In genomic region chr11:61023416-61024200, GRCm38 (mm10) we compare ENCODE assay signal across 8 mouse cellular contexts. TPM values are rescaled to one million over a fixed set of nuclear protein-coding genes. Genes with fewer than 3 reads are reported as not detected.
DNase-seq lines count a peak whose midpoint lies in the region; ATAC-seq and TF ChIP-seq lines count a peak whose summit lies in the region.
"Had no signal": no experiment of that assay in that cellular context is flagged by ENCODE, and none has a peak within 500 bp of the region (broad histone marks: within the 10 kb centered on the region; RNA-seq: fewer than 3 reads in every experiment).

No protein-coding gene starts in this region.

- TF ChIP-seq POLR2A in lung, adult 2 months (IDR thresholded peaks at IDR 0.05; ENCODE audit: borderline replicate concordance, extremely low read depth, low read depth, low read length): no peak

- peak overlapping the region; percentile 94 for H3K4me2 ChIP-seq in lung, embryonic 15.5 days
- H3K4me2 ChIP-seq in embryonic facial prominence, embryonic 12.5 days (replicated peaks): peak overlapping the region; percentile 99
- peak overlapping the region; percentile 95; the same call in 1 of the 2 replicates for H3K4me2 ChIP-seq in intestine, embryonic 15.5 days (replicated peaks)
- H3K4me2 ChIP-seq in stomach, embryonic 16.5 days (ENCODE audit: low read depth, low read length): no peak overlapping the region; the same call in 1 of the 2 replicates

- H3K36me3 ChIP-seq in lung, embryonic 15.5 days: no peaks in the 10 kb centered on the region
- no peaks in the 10 kb centered on the region for H3K36me3 ChIP-seq in embryonic facial prominence, embryonic 12.5 days
- no peaks in the 10 kb centered on the region for H3K36me3 ChIP-seq in intestine, embryonic 15.5 days
- H3K36me3 ChIP-seq in stomach, embryonic 16.5 days (ENCODE audit: control insufficient read depth, insufficient read depth, low read length): no peaks in the 10 kb centered on the region

- peaks cover 15% of the 10 kb centered on the region; the same call in 1 of the 2 replicates for H3K4me1 ChIP-seq in lung, embryonic 15.5 days
- no peaks in the 10 kb centered on the region for H3K4me1 ChIP-seq in lung, adult 2 months (ENCODE audit: control insufficient read depth, insufficient read depth, low read length)
- peaks cover 23% of the 10 kb centered on the region for H3K4me1 ChIP-seq in embryonic facial prominence, embryonic 12.5 days
- peaks cover 17% of the 10 kb centered on the region; the same call in 1 of the 2 replicates for H3K4me1 ChIP-seq in intestine, embryonic 15.5 days (replicated peaks)
- peaks cover 3% of the 10 kb centered on the region; the same call in 1 of the 2 replicates for H3K4me1 ChIP-seq in stomach, embryonic 16.5 days (ENCODE audit: control insufficient read depth, insufficient read depth, low read length)

- H3K27me3 ChIP-seq in lung, embryonic 15.5 days: peaks cover 73% of the 10 kb centered on the region
- H3K27me3 ChIP-seq in embryonic facial prominence, embryonic 12.5 days: peaks cover 67% of the 10 kb centered on the region
- H3K27me3 ChIP-seq in intestine, embryonic 15.5 days (replicated peaks): peaks cover 63% of the 10 kb centered on the region
- H3K27me3 ChIP-seq in stomach, embryonic 16.5 days (ENCODE audit: control insufficient read depth, insufficient read depth, low read length): peaks cover 56% of the 10 kb centered on the region

- no peak for ATAC-seq in lung, embryonic 15.5 days (ENCODE audit: borderline replicate concordance, extremely low read depth, low FRiP score, low TSS enrichment)
- no peak for ATAC-seq in embryonic facial prominence, embryonic 12.5 days (ENCODE audit: insufficient number of reproducible peaks, insufficient read depth, low FRiP score, low TSS enrichment)
- no peak for ATAC-seq in intestine, embryonic 15.5 days
- ATAC-seq in stomach, embryonic 16.5 days (ENCODE audit: insufficient read depth, low FRiP score): no peak

- peak overlapping the region; percentile 50; the same call in 1 of the 2 replicates for H3K4me3 ChIP-seq in lung, embryonic 15.5 days
- no peak overlapping the region for H3K4me3 ChIP-seq in lung, adult 2 months (replicated peaks; ENCODE audit: extremely low read depth, low read depth, low read length)
- H3K4me3 ChIP-seq in embryonic facial prominence, embryonic 12.5 days: peak overlapping the region; percentile 60
- H3K4me3 ChIP-seq in intestine, embryonic 15.5 days (replicated peaks): peak overlapping the region; percentile 52
- H3K4me3 ChIP-seq in stomach, embryonic 16.5 days (replicated peaks; ENCODE audit: low read length): peak overlapping the region; percentile 51

- H3K27ac ChIP-seq in lung, embryonic 15.5 days: no peak overlapping the region
- no peak overlapping the region for H3K27ac ChIP-seq in embryonic facial prominence, embryonic 12.5 days
- no peak overlapping the region for H3K27ac ChIP-seq in intestine, embryonic 15.5 days
- H3K27ac ChIP-seq in stomach, embryonic 16.5 days (ENCODE audit: low read length): no peak overlapping the region

- WGBS in lung, embryonic 15.5 days: 45% methylated on average over 9 of the region's 9 CpGs
- WGBS in lung, adult 2 months: 49% methylated on average over 9 of the region's 9 CpGs
- WGBS in embryonic facial prominence, embryonic 12.5 days: 50% methylated on average over 9 of the region's 9 CpGs
- 55% methylated on average over 9 of the region's 9 CpGs for WGBS in intestine, embryonic 15.5 days
- 52% methylated on average over 9 of the region's 9 CpGs for WGBS in stomach, embryonic 16.5 days

- no peak overlapping the region for H3K9ac ChIP-seq in lung, embryonic 15.5 days
- no peak overlapping the region for H3K9ac ChIP-seq in embryonic facial prominence, embryonic 12.5 days
- 0 out of 2 replicates have a peak overlapping the region, but pooled peaks have one; percentile 34 for H3K9ac ChIP-seq in intestine, embryonic 15.5 days
- no peak overlapping the region for H3K9ac ChIP-seq in stomach, embryonic 16.5 days (ENCODE audit: low read length)

- H3K9me3 ChIP-seq in lung, embryonic 15.5 days: no peaks in the 10 kb centered on the region
- no peaks in the 10 kb centered on the region for H3K9me3 ChIP-seq in embryonic facial prominence, embryonic 12.5 days
- H3K9me3 ChIP-seq in intestine, embryonic 15.5 days: no peaks in the 10 kb centered on the region
- H3K9me3 ChIP-seq in stomach, embryonic 16.5 days (replicated peaks; ENCODE audit: control insufficient read depth, low read length): no peaks in the 10 kb centered on the region

- no peak for TF ChIP-seq CTCF in lung, adult 2 months (IDR thresholded peaks at IDR 0.05; ENCODE audit: insufficient read depth, low read length)

- no peak for DNase-seq in lung, adult 2 months
- no peak for DNase-seq in thymus, postnatal 14 days
- no peak for DNase-seq in left cerebral cortex, adult 11 months (ENCODE audit: low spot score)
- DNase-seq: liver had no signal

RNA-seq across cellular contexts. Expression of gene Kcnj12, which starts 1.2 kb away (rescaled TPM):
- 0.44 and 0.77 TPM in 2 replicates for polyA plus RNA-seq in lung, embryonic 15.5 days (2015; fragmentation: Nextera tagmentation; extraction: Ambion mirVana)
- polyA plus RNA-seq in lung, adult 2 months (2012; rRNA removed): 5.3 and 5.8 TPM in 2 replicates
- polyA plus RNA-seq in embryonic facial prominence, embryonic 12.5 days (2016; fragmentation: Nextera tagmentation; extraction: Ambion mirVana): 3.9 and 5.0 TPM in 2 replicates
- polyA plus RNA-seq in intestine, embryonic 15.5 days (2015; fragmentation: Nextera tagmentation; extraction: Ambion mirVana): 1.6 and 1.9 TPM in 2 replicates
- polyA plus RNA-seq in stomach, embryonic 16.5 days (2015; fragmentation: Nextera tagmentation; extraction: Ambion mirVana): 0.41 and 0.93 TPM in 2 replicates
